Mouse (Mus musculus) embryonic facial prominence, embryonic 12.5 days (tissue): Measurements from ENCODE around the gene Grip2. TPM values are rescaled to one million over a fixed set of nuclear protein-coding genes. Genes with fewer than 3 reads are reported as not detected.

Experiments
- ATAC-seq: fragments of 200-750 bp; cut with Nextera tagmentation; 2 replicates; pipeline ENCODE4 v1.8.0; 2017; ENCODE audit not compliant: insufficient number of reproducible peaks, insufficient read depth, low FRiP score, low TSS enrichment
- H3K27ac ChIP-seq: fragments of 300-500 bp; sonication (generic); 2 replicates; pipeline ENCODE4 v1.5.1; 2016; ENCODE audit warnings: mild to moderate bottlenecking
- H3K27me3 ChIP-seq: fragments of 300-500 bp; sonication (generic); 2 replicates; pipeline ENCODE4 v1.6.1; 2016; ENCODE audit warnings: mild to moderate bottlenecking, moderate library complexity
- H3K36me3 ChIP-seq: fragments of 300-500 bp; sonication (generic); 2 replicates; pipeline ENCODE4 v1.6.1; 2016; ENCODE audit warnings: mild to moderate bottlenecking
- H3K4me1 ChIP-seq: fragments of 300-500 bp; sonication (generic); 2 replicates; pipeline ENCODE4 v1.6.1; 2016
- H3K4me2 ChIP-seq: fragments of 300-500 bp; sonication (generic); replicated peaks from 2 replicates; pipeline ENCODE4 v1.6.1; 2016; ENCODE audit warnings: mild to moderate bottlenecking, moderate library complexity
- H3K4me3 ChIP-seq: fragments of 300-500 bp; sonication (generic); 2 replicates; pipeline ENCODE4 v1.5.1; 2016; ENCODE audit warnings: mild to moderate bottlenecking
- H3K9ac ChIP-seq: fragments of 300-500 bp; sonication (generic); 2 replicates; pipeline ENCODE4 v1.6.1; 2016; ENCODE audit warnings: mild to moderate bottlenecking, moderate library complexity
- H3K9me3 ChIP-seq: fragments of 300-500 bp; sonication (generic); 2 replicates; pipeline ENCODE4 v1.6.1; 2016; ENCODE audit warnings: mild to moderate bottlenecking, moderate library complexity
- WGBS: fragments of 180-500 bp; shearing (Covaris S2); methylation state at CpG from one replicate; pipeline ENCODE4 v1.1.7; 2016; 5-methylcytosine and 5-hydroxymethylcytosine counted together
- polyA plus RNA-seq: library from polyadenylated mRNA; unstranded; fragments of >200 nt; fragmentation: Nextera tagmentation; extraction: Ambion mirVana; gene quantifications from 2 replicates; pipeline ENCODE4 v1.2.1, GENCODE M21; 2016

Gene Grip2
- 0.87 and 1.0 TPM in 2 replicates for polyA plus RNA-seq

GRCm38 (mm10) chr6:91827016-91827570 is at the start of gene Grip2:
Gene Grip2, minus strand, starts transcription at chr6:91827250.
- Histone ChIP-seq H3K4me2 (no peak within 1 kb of the TSS), H3K4me1 (no peaks in the 10 kb centered on the region), H3K9me3 (no peaks in the 10 kb centered on the region), H3K36me3 (no peaks in the 10 kb centered on the region), H3K27ac (no peak within 1 kb of the TSS), H3K9ac (no peak within 1 kb of the TSS), H3K4me3 (no peak within 1 kb of the TSS), H3K27me3 (no peaks in the 10 kb centered on the region)
- 51% methylated on average over 9 of the region's 11 CpGs for WGBS
- no peak for ATAC-seq

- no peaks in the 10 kb centered on the region for H3K4me1 ChIP-seq
Observed at GRCm38 (mm10) chr6:91872781-91873180, 45.7 kb upstream of the Grip2 start.

GRCm38 (mm10) chr6:91868091-91868490 is 41.0 kb upstream of the Grip2 start:
- 80% methylated on average over 5 of the region's 5 CpGs for WGBS
- no peak overlapping the region for H3K9ac ChIP-seq
- H3K4me2 ChIP-seq, result no peak overlapping the region
- H3K4me3 ChIP-seq, result no peak overlapping the region
- no peak for ATAC-seq
- no peaks in the 10 kb centered on the region for H3K36me3 ChIP-seq
- no peak overlapping the region for H3K27ac ChIP-seq
- H3K27me3 ChIP-seq, result no peaks in the 10 kb centered on the region
- H3K9me3 ChIP-seq, result no peaks in the 10 kb centered on the region
- no peaks in the 10 kb centered on the region for H3K4me1 ChIP-seq

More at GRCm38 (mm10) chr6:91872781-91873180, 45.7 kb upstream of the Grip2 start:
- Histone ChIP-seq H3K27ac (no peak overlapping the region), H3K9me3 (no peaks in the 10 kb centered on the region), H3K4me2 (no peak overlapping the region), H3K4me3 (no peak overlapping the region), H3K9ac (no peak overlapping the region), H3K36me3 (no peaks in the 10 kb centered on the region), H3K27me3 (no peaks in the 10 kb centered on the region)
- WGBS, result 58% methylated on average over 2 of the region's 2 CpGs
- ATAC-seq, result no peak

GRCm38 (mm10) chr6:91865601-91866000 is 38.6 kb upstream of the Grip2 start:
- Histone ChIP-seq H3K36me3 (no peaks in the 10 kb centered on the region), H3K27me3 (no peaks in the 10 kb centered on the region), H3K4me1 (no peaks in the 10 kb centered on the region), H3K4me2 (no peak overlapping the region), H3K9ac (no peak overlapping the region), H3K27ac (no peak overlapping the region), H3K9me3 (no peaks in the 10 kb centered on the region), H3K4me3 (no peak overlapping the region)
- no peak for ATAC-seq
- 82% methylated on average over 11 of the region's 11 CpGs for WGBS

- Histone ChIP-seq H3K4me2 (no peak overlapping the region), H3K4me1 (no peaks in the 10 kb centered on the region), H3K36me3 (no peaks in the 10 kb centered on the region), H3K9me3 (no peaks in the 10 kb centered on the region), H3K4me3 (no peak overlapping the region), H3K27ac (no peak overlapping the region), H3K27me3 (no peaks in the 10 kb centered on the region), H3K9ac (no peak overlapping the region)
- ATAC-seq, result no peak
- 76% methylated on average over 5 of the region's 5 CpGs for WGBS
Observed at GRCm38 (mm10) chr6:91864595-91864994, 37.5 kb upstream of the Grip2 start.

GRCm38 (mm10) chr6:91862848-91863247 is 35.8 kb upstream of the Grip2 start:
- Histone ChIP-seq H3K4me1 (no peaks in the 10 kb centered on the region; the same call in 1 of the 2 replicates), H3K9ac (no peak overlapping the region), H3K9me3 (no peaks in the 10 kb centered on the region), H3K4me3 (no peak overlapping the region), H3K4me2 (no peak overlapping the region), H3K27me3 (no peaks in the 10 kb centered on the region), H3K27ac (no peak overlapping the region), H3K36me3 (no peaks in the 10 kb centered on the region)
- ATAC-seq, result no peak

- Histone ChIP-seq H3K27ac (no peak overlapping the region), H3K4me1 (no peaks in the 10 kb centered on the region; the same call in 1 of the 2 replicates)
- 73% methylated on average over 5 of the region's 5 CpGs for WGBS
Observed at GRCm38 (mm10) chr6:91858339-91858738, 31.3 kb upstream of the Grip2 start.

GRCm38 (mm10) chr6:91852550-91852949 is 25.5 kb upstream of the Grip2 start:
- no peak overlapping the region for H3K4me3 ChIP-seq
- H3K36me3 ChIP-seq, result no peaks in the 10 kb centered on the region
- no peak for ATAC-seq
- H3K4me1 ChIP-seq, result no peaks in the 10 kb centered on the region
- 12% methylated on average over 2 of the region's 2 CpGs for WGBS
- no peak overlapping the region for H3K4me2 ChIP-seq
- no peak overlapping the region for H3K9ac ChIP-seq
- no peaks in the 10 kb centered on the region for H3K9me3 ChIP-seq
- no peak overlapping the region for H3K27ac ChIP-seq
- no peaks in the 10 kb centered on the region for H3K27me3 ChIP-seq

More at GRCm38 (mm10) chr6:91858339-91858738, 31.3 kb upstream of the Grip2 start:
- Histone ChIP-seq H3K27me3 (no peaks in the 10 kb centered on the region), H3K4me3 (no peak overlapping the region), H3K9ac (no peak overlapping the region), H3K36me3 (no peaks in the 10 kb centered on the region), H3K9me3 (no peaks in the 10 kb centered on the region), H3K4me2 (no peak overlapping the region)
- ATAC-seq, result no peak

GRCm38 (mm10) chr6:91843628-91844153 is 16.6 kb upstream of the Grip2 start:
- Histone ChIP-seq H3K4me1 (peaks cover 10% of the 10 kb centered on the region), H3K4me3 (peak overlapping the region; percentile 53), H3K4me2 (peak overlapping the region; percentile 96), H3K36me3 (no peaks in the 10 kb centered on the region), H3K9me3 (no peaks in the 10 kb centered on the region), H3K27me3 (peaks cover 74% of the 10 kb centered on the region), H3K27ac (no peak overlapping the region), H3K9ac (peak overlapping the region; percentile 46; the same call in 1 of the 2 replicates)
- ATAC-seq, result no peak
- 4% methylated on average over 69 of the region's 69 CpGs for WGBS

- peak overlapping the region; percentile 53 for H3K4me3 ChIP-seq
- H3K9ac ChIP-seq, result peak overlapping the region; percentile 46; the same call in 1 of the 2 replicates
- no peak overlapping the region for H3K27ac ChIP-seq
- H3K27me3 ChIP-seq, result peaks cover 74% of the 10 kb centered on the region
- no peaks in the 10 kb centered on the region for H3K36me3 ChIP-seq
- 3% methylated on average over 46 of the region's 46 CpGs for WGBS
- no peak for ATAC-seq
- H3K4me2 ChIP-seq, result peak overlapping the region; percentile 96
- H3K9me3 ChIP-seq, result no peaks in the 10 kb centered on the region
- H3K4me1 ChIP-seq, result peaks cover 10% of the 10 kb centered on the region
Observed at GRCm38 (mm10) chr6:91842897-91843627, 16.0 kb upstream of the Grip2 start.

- no peak overlapping the region for H3K4me3 ChIP-seq
Observed at GRCm38 (mm10) chr6:91839010-91839871, 12.2 kb upstream of the Grip2 start.

More at GRCm38 (mm10) chr6:91839010-91839871, 12.2 kb upstream of the Grip2 start:
- Histone ChIP-seq H3K36me3 (no peaks in the 10 kb centered on the region), H3K27me3 (peaks cover 51% of the 10 kb centered on the region), H3K9ac (no peak overlapping the region), H3K4me2 (no peak overlapping the region), H3K9me3 (no peaks in the 10 kb centered on the region), H3K4me1 (peaks cover 10% of the 10 kb centered on the region), H3K27ac (no peak overlapping the region)
- ATAC-seq, result 0 out of 2 replicates have a peak, but pooled peaks have one; percentile 37
- WGBS, result 11% methylated on average over 23 of the region's 23 CpGs
